Mouse (Mus musculus) cerebellum, adult 9-11 months (tissue): ENCODE results near the gene Zfp691.

Experiments
- DNase-seq: peaks from one replicate; pipeline ENCODE4 v3.0.0; 2022

Gene Zfp691

DNA sequence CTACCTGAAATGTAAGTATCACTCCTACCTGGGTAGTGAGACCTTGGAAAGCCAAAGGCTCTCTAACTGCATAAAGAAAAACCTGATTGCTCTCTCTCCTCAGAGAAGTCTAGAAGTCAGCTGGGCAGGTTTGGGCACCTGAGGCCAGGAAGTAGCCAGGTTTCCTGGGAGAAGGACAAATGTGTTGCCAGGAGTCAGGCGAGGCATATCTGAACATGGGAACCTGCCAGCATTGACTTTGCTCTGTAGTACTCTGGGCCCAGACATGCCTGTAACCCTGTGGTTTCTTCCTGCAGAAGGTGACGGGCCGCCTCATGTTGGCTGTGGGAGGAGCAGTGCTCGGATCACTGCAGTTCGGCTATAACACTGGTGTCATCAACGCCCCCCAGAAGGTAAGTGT lies 53.9 kb downstream of the Zfp691 start:
- DNase-seq, result no peak
